Mouse (Mus musculus): Measurements from ENCODE around the gene Gm43518. TPM values are rescaled to one million over a fixed set of nuclear protein-coding genes. Genes with fewer than 3 reads are reported as not detected.

The Gm43518 gene
- polyA plus RNA-seq, 1 experiment from 2014 or later, result 1.8 TPM

- Histone ChIP-seq H3K36me3 (0 out of 2 replicates have a peak, but pooled peaks cover 3% of the 10 kb centered on the region), H3K4me2 (replicated peaks) (no peak overlapping the region), H3K9ac (replicated peaks) (no peak overlapping the region), H3K27ac (replicated peaks) (no peak overlapping the region), H3K27me3 (no peaks in the 10 kb centered on the region), H3K4me1 (peaks cover 21% of the 10 kb centered on the region), H3K4me3 (no peak overlapping the region), H3K9me3 (no peaks in the 10 kb centered on the region)
- WGBS, result 73% methylated on average over 11 of the region's 11 CpGs
- ATAC-seq (replicated peaks), result no peak
Observed at GRCm38 (mm10) chr5:123904059-123904672, 23.1 kb upstream of the Gm43518 start.

- peaks cover 19% of the 10 kb centered on the region; the same call in 1 of the 2 replicates for H3K36me3 ChIP-seq
- peak overlapping the region; percentile 41; the same call in 1 of the 2 replicates for H3K27ac ChIP-seq (replicated peaks)
- H3K9me3 ChIP-seq, result no peaks in the 10 kb centered on the region
- peak overlapping the region; percentile 92 for H3K4me3 ChIP-seq
- H3K27me3 ChIP-seq, result no peaks in the 10 kb centered on the region
- WGBS, result 69% methylated on average over 17 of the region's 17 CpGs
- H3K4me2 ChIP-seq (replicated peaks), result peak overlapping the region; percentile 94
- ATAC-seq (replicated peaks), result no peak
- H3K9ac ChIP-seq (replicated peaks), result peak overlapping the region; percentile 46
- peaks cover 21% of the 10 kb centered on the region for H3K4me1 ChIP-seq
Observed at GRCm38 (mm10) chr5:123906146-123906975, 20.9 kb upstream of the Gm43518 start.

GRCm38 (mm10) chr5:123906976-123907630 lies 20.1 kb upstream of the Gm43518 start, which contains the start of gene Denr:
Gene Denr, plus strand, starts transcription at chr5:123907175.
- Histone ChIP-seq H3K36me3 (peaks cover 22% of the 10 kb centered on the region; the same call in 1 of the 2 replicates), H3K27ac (replicated peaks) (peak within 1 kb of the TSS; percentile 87), H3K4me2 (replicated peaks) (peak within 1 kb of the TSS; percentile 94), H3K4me1 (peaks cover 21% of the 10 kb centered on the region), H3K9me3 (no peaks in the 10 kb centered on the region), H3K27me3 (no peaks in the 10 kb centered on the region), H3K9ac (replicated peaks) (peak within 1 kb of the TSS; percentile 99), H3K4me3 (peak within 1 kb of the TSS; percentile 92)
- WGBS, result under 1% methylated on average over 58 of the region's 61 CpGs
- ATAC-seq (replicated peaks), result peak; percentile 95

GRCm38 (mm10) chr5:123907631-123907977 lies 19.6 kb upstream of the Gm43518 start:
- ATAC-seq (replicated peaks), result no peak; the same call in 1 of the 2 replicates
- Histone ChIP-seq H3K27ac (replicated peaks) (peak overlapping the region; percentile 87), H3K4me2 (replicated peaks) (peak overlapping the region; percentile 94), H3K9me3 (no peaks in the 10 kb centered on the region), H3K4me1 (peaks cover 21% of the 10 kb centered on the region), H3K27me3 (no peaks in the 10 kb centered on the region), H3K4me3 (peak overlapping the region; percentile 92), H3K36me3 (peaks cover 22% of the 10 kb centered on the region; the same call in 1 of the 2 replicates), H3K9ac (replicated peaks) (peak overlapping the region; percentile 99)
- 4% methylated on average over 10 of the region's 10 CpGs for WGBS

- WGBS, result 96% methylated on average over 3 of the region's 3 CpGs
- no peak for ATAC-seq (replicated peaks)
- H3K27me3 ChIP-seq, result no peaks in the 10 kb centered on the region
Observed at GRCm38 (mm10) chr5:123914852-123915251, 12.4 kb upstream of the Gm43518 start.

GRCm38 (mm10) chr5:123922112-123922511 lies 5.1 kb upstream of the Gm43518 start:
- no peak overlapping the region for H3K9ac ChIP-seq (replicated peaks)
- peaks cover 91% of the 10 kb centered on the region for H3K36me3 ChIP-seq
- H3K4me1 ChIP-seq, result no peaks in the 10 kb centered on the region
- H3K4me3 ChIP-seq, result no peak overlapping the region
- H3K27me3 ChIP-seq, result no peaks in the 10 kb centered on the region
- 90% methylated on average over 6 of the region's 6 CpGs for WGBS
- no peaks in the 10 kb centered on the region for H3K9me3 ChIP-seq
- no peak overlapping the region for H3K4me2 ChIP-seq (replicated peaks)
- no peak overlapping the region for H3K27ac ChIP-seq (replicated peaks)
- no peak for ATAC-seq (replicated peaks)

More at GRCm38 (mm10) chr5:123914852-123915251, 12.4 kb upstream of the Gm43518 start:
- Histone ChIP-seq H3K36me3 (peaks cover 55% of the 10 kb centered on the region), H3K4me1 (no peaks in the 10 kb centered on the region), H3K9ac (replicated peaks) (no peak overlapping the region), H3K27ac (replicated peaks) (no peak overlapping the region), H3K9me3 (no peaks in the 10 kb centered on the region), H3K4me3 (no peak overlapping the region), H3K4me2 (replicated peaks) (no peak overlapping the region)

- Histone ChIP-seq H3K9me3 (no peaks in the 10 kb centered on the region), H3K4me2 (replicated peaks) (peak within 1 kb of the TSS; percentile 64), H3K27me3 (no peaks in the 10 kb centered on the region), H3K27ac (replicated peaks) (peak within 1 kb of the TSS; percentile 90), H3K4me3 (peak within 1 kb of the TSS; percentile 61), H3K4me1 (peaks cover 7% of the 10 kb centered on the region), H3K9ac (replicated peaks) (peak within 1 kb of the TSS; percentile 86), H3K36me3 (peaks cover 27% of the 10 kb centered on the region)
- peak; percentile 98 for ATAC-seq (replicated peaks)
- WGBS, result under 1% methylated on average over 56 of the region's 56 CpGs
Observed at GRCm38 (mm10) chr5:123930508-123930989, 3.3 kb downstream of the Gm43518 start, which contains the start of gene Ccdc62. Gene Ccdc62, plus strand, starts transcription at chr5:123930679.

GRCm38 (mm10) chr5:123931131-123931530 lies 3.9 kb downstream of the Gm43518 start:
- Histone ChIP-seq H3K27me3 (no peaks in the 10 kb centered on the region), H3K27ac (replicated peaks) (no peak overlapping the region), H3K4me1 (peaks cover 7% of the 10 kb centered on the region), H3K9me3 (no peaks in the 10 kb centered on the region), H3K36me3 (peaks cover 22% of the 10 kb centered on the region), H3K4me3 (peak overlapping the region; percentile 61), H3K9ac (replicated peaks) (peak overlapping the region; percentile 86; the same call in 1 of the 2 replicates), H3K4me2 (replicated peaks) (peak overlapping the region; percentile 64)
- no peak for ATAC-seq (replicated peaks)
- WGBS, result 51% methylated on average over 13 of the region's 13 CpGs

GRCm38 (mm10) chr5:123932927-123933326 lies 5.7 kb downstream of the Gm43518 start:
- H3K9me3 ChIP-seq, result no peaks in the 10 kb centered on the region
- no peak overlapping the region for H3K9ac ChIP-seq (replicated peaks)
- H3K27ac ChIP-seq (replicated peaks), result no peak overlapping the region
- no peak for ATAC-seq (replicated peaks)
- H3K4me1 ChIP-seq, result peaks cover 7% of the 10 kb centered on the region
- H3K4me2 ChIP-seq (replicated peaks), result no peak overlapping the region
- H3K27me3 ChIP-seq, result no peaks in the 10 kb centered on the region
- peaks cover 4% of the 10 kb centered on the region for H3K36me3 ChIP-seq
- no peak overlapping the region for H3K4me3 ChIP-seq

- H3K36me3 ChIP-seq, result no peaks in the 10 kb centered on the region
- peaks cover 7% of the 10 kb centered on the region for H3K4me1 ChIP-seq
- H3K27me3 ChIP-seq, result no peaks in the 10 kb centered on the region
- H3K27ac ChIP-seq (replicated peaks), result no peak overlapping the region
- 90% methylated on average over 12 of the region's 12 CpGs for WGBS
- no peak overlapping the region for H3K4me3 ChIP-seq
- no peak for ATAC-seq (replicated peaks)
- H3K4me2 ChIP-seq (replicated peaks), result no peak overlapping the region
- H3K9me3 ChIP-seq, result no peaks in the 10 kb centered on the region
- no peak overlapping the region for H3K9ac ChIP-seq (replicated peaks)
Observed at GRCm38 (mm10) chr5:123933556-123933955, 6.3 kb downstream of the Gm43518 start.

GRCm38 (mm10) chr5:123933957-123934591 lies 6.9 kb downstream of the Gm43518 start:
- WGBS, result 37% methylated on average over 18 of the region's 18 CpGs
- no peak for ATAC-seq (replicated peaks)
- H3K4me2 ChIP-seq (replicated peaks), result no peak overlapping the region
- H3K4me3 ChIP-seq, result no peak overlapping the region
- H3K9me3 ChIP-seq, result no peaks in the 10 kb centered on the region
- H3K27me3 ChIP-seq, result no peaks in the 10 kb centered on the region
- H3K27ac ChIP-seq (replicated peaks), result no peak overlapping the region
- H3K4me1 ChIP-seq, result peaks cover 7% of the 10 kb centered on the region
- no peaks in the 10 kb centered on the region for H3K36me3 ChIP-seq
- no peak overlapping the region for H3K9ac ChIP-seq (replicated peaks)

All from forebrain, embryonic 15.5 days (tissue).